Mouse (Mus musculus): Measurements from ENCODE around the gene Ddx43. TPM values are rescaled to one million over a fixed set of nuclear protein-coding genes. Genes with fewer than 3 reads are reported as not detected.

Gene Ddx43
- total and polyA plus RNA-seq, 3 experiments = 0.05 TPM; not detected in 2

GRCm38 (mm10) chr9:78354665-78355578 is 40.7 kb upstream of the Ddx43 start:
- H3K4me3 ChIP-seq (ENCODE audit: low read depth, low read length) = no peak overlapping the region
- no peaks in the 10 kb centered on the region for H3K9me3 ChIP-seq (replicated peaks)
- TF ChIP-seq CTCF (IDR thresholded peaks at IDR 0.05; ENCODE audit: low read depth, low read length) (no peak), GATA2 (IDR thresholded peaks at IDR 0.05; ENCODE audit: borderline replicate concordance, low read depth, low read length) (no peak), GATA1 (IDR thresholded peaks at IDR 0.05; ENCODE audit: borderline replicate concordance, low read length) (no peak), TAL1 (conservative IDR thresholded peaks at IDR 0.05; ENCODE audit: low read depth, low read length) (no peak), POLR2AphosphoS5 (IDR thresholded peaks at IDR 0.05; ENCODE audit: insufficient replicate concordance, low read depth, low read length) (no peak)
- no peaks in the 10 kb centered on the region for H3K4me1 ChIP-seq (ENCODE audit: insufficient read depth, low read depth, low read length)
- DNase-seq (ENCODE audit: low spot score) (no peak), ATAC-seq (ENCODE audit: extremely low read depth, insufficient number of reproducible peaks, low FRiP score, poor library complexity, severe bottlenecking) (no peak)
- 0 out of 2 replicates have a peak, but pooled peaks cover 6% of the 10 kb centered on the region for H3K27me3 ChIP-seq (ENCODE audit: insufficient read depth, low read length)
- no peaks in the 10 kb centered on the region for H3K36me3 ChIP-seq (replicated peaks)

DNA sequence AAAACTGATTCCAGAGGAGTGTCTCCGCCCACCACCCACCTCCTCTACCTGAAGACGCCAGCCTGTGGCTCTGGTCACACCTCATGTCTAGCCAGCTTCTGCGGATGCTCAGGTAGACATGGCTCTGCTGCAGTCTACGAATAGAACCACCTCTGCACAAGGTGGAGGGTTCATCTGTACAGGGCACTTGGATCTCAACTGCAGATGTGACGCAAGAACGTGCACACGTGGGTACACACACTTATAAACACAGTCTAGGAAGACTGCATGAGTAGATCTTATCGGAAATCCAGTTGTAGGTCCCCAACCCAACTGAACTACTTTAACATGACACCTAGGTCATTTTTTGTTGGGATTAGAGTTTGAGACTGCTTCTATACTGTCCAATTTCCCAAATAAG is 40.0 kb upstream of the Ddx43 start, which contains the start of gene Gsta2:
Gene Gsta2 (minus strand): TSS at position 178 of the 400 bp plus-strand sequence.
- no peak for DNase-seq (ENCODE audit: low spot score)
- no peak for TF ChIP-seq CTCF (IDR thresholded peaks at IDR 0.05; ENCODE audit: low read depth, low read length)
- no peak for TF ChIP-seq TAL1 (conservative IDR thresholded peaks at IDR 0.05; ENCODE audit: low read depth, low read length)
- no peak for TF ChIP-seq GATA2 (IDR thresholded peaks at IDR 0.05; ENCODE audit: borderline replicate concordance, low read depth, low read length)
- TF ChIP-seq GATA1 (IDR thresholded peaks at IDR 0.05; ENCODE audit: borderline replicate concordance, low read length) = no peak
- no peak for TF ChIP-seq POLR2AphosphoS5 (IDR thresholded peaks at IDR 0.05; ENCODE audit: insufficient replicate concordance, low read depth, low read length)
- H3K4me1 ChIP-seq (ENCODE audit: insufficient read depth, low read depth, low read length) = no peaks in the 10 kb centered on the region
- ATAC-seq (ENCODE audit: extremely low read depth, insufficient number of reproducible peaks, low FRiP score, poor library complexity, severe bottlenecking) = no peak
- H3K27me3 ChIP-seq (ENCODE audit: insufficient read depth, low read length) = 0 out of 2 replicates have a peak, but pooled peaks cover 6% of the 10 kb centered on the region
- H3K36me3 ChIP-seq (replicated peaks) = no peaks in the 10 kb centered on the region
- no peak within 1 kb of the TSS for H3K4me3 ChIP-seq (ENCODE audit: low read depth, low read length)
- H3K9me3 ChIP-seq (replicated peaks) = no peaks in the 10 kb centered on the region

DNA sequence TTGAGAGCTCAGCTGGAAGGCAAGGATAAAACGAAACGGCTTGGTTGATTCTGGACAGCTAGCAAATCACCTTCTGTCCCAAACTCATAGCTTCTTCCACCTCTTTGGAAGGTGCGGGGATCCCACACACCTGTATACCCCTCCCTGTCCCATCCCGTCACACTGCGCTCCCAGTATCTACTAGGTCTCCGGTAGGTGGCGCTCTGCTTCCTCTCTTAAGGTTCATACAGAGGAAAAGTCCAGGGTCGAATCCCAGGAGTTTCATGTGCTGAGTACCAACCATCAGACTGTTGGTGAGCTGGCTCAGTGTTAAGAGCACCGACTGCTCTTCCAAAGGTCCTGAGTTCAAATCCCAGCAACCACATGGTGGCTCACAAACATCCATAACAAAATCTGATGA is 37.5 kb upstream of the Ddx43 start:
- H3K36me3 ChIP-seq (replicated peaks) = no peaks in the 10 kb centered on the region
- no peaks in the 10 kb centered on the region for H3K9me3 ChIP-seq (replicated peaks)
- TF ChIP-seq CTCF (IDR thresholded peaks at IDR 0.05; ENCODE audit: low read depth, low read length) (peak; percentile 65), POLR2AphosphoS5 (IDR thresholded peaks at IDR 0.05; ENCODE audit: insufficient replicate concordance, low read depth, low read length) (no peak)
- H3K27me3 ChIP-seq (ENCODE audit: insufficient read depth, low read length) = 0 out of 2 replicates have a peak, but pooled peaks cover 4% of the 10 kb centered on the region
- no peaks in the 10 kb centered on the region for H3K4me1 ChIP-seq (ENCODE audit: insufficient read depth, low read depth, low read length)
- DNase-seq (ENCODE audit: low spot score) (peak; percentile 20), ATAC-seq (ENCODE audit: extremely low read depth, insufficient number of reproducible peaks, low FRiP score, poor library complexity, severe bottlenecking) (no peak)
- no peak overlapping the region for H3K4me3 ChIP-seq (ENCODE audit: low read depth, low read length)

DNA sequence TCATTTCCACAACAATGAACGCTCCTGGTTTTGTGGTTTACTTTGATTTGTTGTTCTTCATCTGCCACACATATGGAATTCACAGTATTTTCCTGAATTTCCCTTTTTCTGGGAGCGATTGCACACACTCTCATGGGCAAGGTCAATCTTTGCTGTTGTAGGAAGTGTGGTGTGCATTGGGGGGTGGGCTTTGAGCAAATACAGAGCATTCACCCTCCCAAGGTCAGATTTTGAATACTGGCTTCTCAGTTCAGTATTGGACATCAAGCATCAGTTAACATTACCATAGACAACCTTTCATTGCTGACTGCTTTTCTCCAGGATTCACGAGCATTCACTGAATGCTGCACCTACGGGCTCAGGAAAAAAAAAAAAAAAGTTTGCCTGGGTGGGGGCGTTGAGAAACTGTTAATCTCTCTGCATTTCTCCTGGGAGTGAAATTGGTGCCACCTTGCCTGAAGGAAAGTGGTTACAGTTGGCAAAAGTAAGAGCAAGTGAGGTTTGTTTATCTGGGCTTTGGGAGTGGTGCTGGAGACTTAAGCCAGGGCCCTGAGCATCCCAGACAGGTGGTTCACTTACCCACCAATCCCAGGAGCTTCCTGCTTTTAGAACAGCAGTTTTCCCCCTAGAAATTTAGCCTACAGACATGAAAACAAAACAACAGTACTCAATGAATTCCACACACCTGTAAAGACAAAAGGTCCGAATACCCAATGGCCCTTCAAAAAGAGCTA is 35.7 kb upstream of the Ddx43 start:
- Histone ChIP-seq H3K9me3 (replicated peaks) (no peaks in the 10 kb centered on the region), H3K27me3 (ENCODE audit: insufficient read depth, low read length) (peaks cover 2% of the 10 kb centered on the region; the same call in 1 of the 2 replicates), H3K4me1 (ENCODE audit: insufficient read depth, low read depth, low read length) (no peaks in the 10 kb centered on the region), H3K36me3 (replicated peaks) (no peaks in the 10 kb centered on the region), H3K4me3 (ENCODE audit: low read depth, low read length) (no peak overlapping the region)
- TF ChIP-seq GATA2 (IDR thresholded peaks at IDR 0.05; ENCODE audit: borderline replicate concordance, low read depth, low read length) (no peak), POLR2AphosphoS5 (IDR thresholded peaks at IDR 0.05; ENCODE audit: insufficient replicate concordance, low read depth, low read length) (no peak), CTCF (IDR thresholded peaks at IDR 0.05; ENCODE audit: low read depth, low read length) (no peak), GATA1 (IDR thresholded peaks at IDR 0.05; ENCODE audit: borderline replicate concordance, low read length) (no peak), TAL1 (conservative IDR thresholded peaks at IDR 0.05; ENCODE audit: low read depth, low read length) (no peak)
- ATAC-seq (ENCODE audit: extremely low read depth, insufficient number of reproducible peaks, low FRiP score, poor library complexity, severe bottlenecking) (no peak), DNase-seq (ENCODE audit: low spot score) (no peak)

DNA sequence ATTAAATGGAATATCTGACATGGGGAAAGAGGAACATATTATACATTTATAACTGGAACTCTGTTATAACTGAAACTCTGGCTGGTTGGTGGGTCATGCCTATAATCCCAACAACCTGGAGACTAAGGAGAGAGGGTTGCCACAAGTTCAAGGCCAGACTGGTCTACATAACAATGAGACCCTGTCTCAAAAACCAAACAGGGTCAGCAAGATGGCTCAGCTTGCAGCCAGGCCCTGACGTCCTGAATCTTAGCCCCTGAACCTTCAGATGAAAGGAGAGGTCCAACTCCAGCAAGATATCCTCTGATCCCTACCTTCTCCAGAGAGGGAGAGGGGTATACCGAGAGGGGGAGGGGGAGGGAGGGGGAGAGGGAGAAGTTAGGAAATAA is 35.1 kb upstream of the Ddx43 start:
- H3K9me3 ChIP-seq (replicated peaks) = no peaks in the 10 kb centered on the region
- peaks cover 3% of the 10 kb centered on the region; the same call in 1 of the 2 replicates for H3K27me3 ChIP-seq (ENCODE audit: insufficient read depth, low read length)
- no peak overlapping the region for H3K4me3 ChIP-seq (ENCODE audit: low read depth, low read length)
- H3K4me1 ChIP-seq (ENCODE audit: insufficient read depth, low read depth, low read length) = no peaks in the 10 kb centered on the region
- no peaks in the 10 kb centered on the region for H3K36me3 ChIP-seq (replicated peaks)
- no peak for ATAC-seq (ENCODE audit: extremely low read depth, insufficient number of reproducible peaks, low FRiP score, poor library complexity, severe bottlenecking)
- TF ChIP-seq CTCF (IDR thresholded peaks at IDR 0.05; ENCODE audit: low read depth, low read length) = no peak
- no peak for TF ChIP-seq POLR2AphosphoS5 (IDR thresholded peaks at IDR 0.05; ENCODE audit: insufficient replicate concordance, low read depth, low read length)
- no peak for TF ChIP-seq GATA1 (IDR thresholded peaks at IDR 0.05; ENCODE audit: borderline replicate concordance, low read length)
- no peak for TF ChIP-seq TAL1 (conservative IDR thresholded peaks at IDR 0.05; ENCODE audit: low read depth, low read length)
- no peak for TF ChIP-seq GATA2 (IDR thresholded peaks at IDR 0.05; ENCODE audit: borderline replicate concordance, low read depth, low read length)
- DNase-seq (ENCODE audit: low spot score) = no peak

DNA sequence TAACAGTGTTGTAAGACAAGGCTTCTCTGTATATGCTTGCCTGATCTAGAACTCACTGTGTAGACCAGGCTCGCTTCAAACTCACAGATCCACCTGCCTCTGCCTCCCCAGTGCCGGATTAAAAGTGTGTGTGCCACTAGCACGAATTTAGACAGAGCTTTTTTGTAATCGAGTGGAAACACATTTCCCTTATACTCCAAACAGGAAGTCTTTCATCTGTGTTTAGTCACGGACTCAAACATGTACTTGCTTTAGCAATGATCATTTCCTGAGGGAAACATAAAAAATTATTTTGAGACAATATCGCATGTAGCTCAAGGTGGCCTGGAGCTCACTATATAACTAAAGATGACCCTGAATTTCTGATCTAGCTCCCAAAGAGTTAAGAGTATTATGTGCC is 32.2 kb upstream of the Ddx43 start:
- DNase-seq (ENCODE audit: low spot score) (no peak), ATAC-seq (ENCODE audit: extremely low read depth, insufficient number of reproducible peaks, low FRiP score, poor library complexity, severe bottlenecking) (no peak)
- Histone ChIP-seq H3K9me3 (replicated peaks) (no peaks in the 10 kb centered on the region), H3K27me3 (ENCODE audit: insufficient read depth, low read length) (peaks cover 3% of the 10 kb centered on the region; the same call in 1 of the 2 replicates), H3K36me3 (replicated peaks) (no peaks in the 10 kb centered on the region), H3K4me1 (ENCODE audit: insufficient read depth, low read depth, low read length) (no peaks in the 10 kb centered on the region), H3K4me3 (ENCODE audit: low read depth, low read length) (no peak overlapping the region)
- no peak for TF ChIP-seq GATA2 (IDR thresholded peaks at IDR 0.05; ENCODE audit: borderline replicate concordance, low read depth, low read length)
- no peak for TF ChIP-seq TAL1 (conservative IDR thresholded peaks at IDR 0.05; ENCODE audit: low read depth, low read length)
- TF ChIP-seq CTCF (IDR thresholded peaks at IDR 0.05; ENCODE audit: low read depth, low read length) = no peak
- no peak for TF ChIP-seq GATA1 (IDR thresholded peaks at IDR 0.05; ENCODE audit: borderline replicate concordance, low read length)
- no peak for TF ChIP-seq POLR2AphosphoS5 (IDR thresholded peaks at IDR 0.05; ENCODE audit: insufficient replicate concordance, low read depth, low read length)
